Mouse (Mus musculus): ENCODE measurements around the gene Mthfsd. TPM values are rescaled to one million over a fixed set of nuclear protein-coding genes. Genes with fewer than 3 reads are reported as not detected.

The Mthfsd gene
- total and polyA plus RNA-seq, 3 experiments: 23.1 to 36.4 (median 30.7) TPM

DNA sequence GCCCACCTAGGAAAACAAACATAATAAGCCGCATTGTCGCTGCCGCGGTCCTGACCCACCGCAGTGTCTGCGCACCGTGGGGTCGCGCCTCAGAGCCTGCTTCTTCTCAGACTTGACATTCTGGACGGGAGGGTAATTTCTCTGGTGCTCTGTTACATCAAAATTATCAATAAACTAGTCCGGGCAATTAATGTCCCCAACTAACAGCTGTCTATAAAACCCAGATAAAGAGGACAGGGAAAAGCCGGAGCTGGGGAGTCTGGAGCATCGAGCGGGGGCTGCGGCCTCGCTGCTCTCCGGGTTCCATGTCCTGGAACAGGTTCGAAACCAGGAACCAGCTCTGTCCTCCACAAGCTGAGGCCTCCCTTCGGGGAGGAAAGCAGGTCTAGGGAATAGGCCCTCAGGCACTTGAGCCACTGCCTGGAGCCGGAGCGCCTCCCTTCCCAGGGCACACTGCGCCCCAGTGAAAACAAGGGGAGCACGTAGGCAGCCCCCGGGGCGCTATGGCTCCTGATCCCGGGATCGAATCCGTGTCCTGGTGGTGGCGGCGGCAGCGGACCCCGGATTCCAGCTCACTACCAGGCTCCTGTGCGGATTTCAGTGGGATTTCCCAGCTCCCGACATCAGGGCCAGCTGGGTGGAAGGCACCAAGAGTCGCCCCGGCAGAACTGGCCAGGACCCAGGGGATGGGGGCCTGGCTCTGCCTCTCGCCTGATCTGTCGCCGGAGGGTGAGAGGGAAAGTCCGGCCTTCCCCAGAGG, 19.1 kb downstream of the Mthfsd start:
- in situ Hi-C loops (cut with MboI; ENCODE audit: low pct_ligation_motif_present, low pct_unique_long_range_greater_than_20kb, low sequenced_read_pairs): no loop called here
- Histone ChIP-seq H3K27ac (ENCODE audit: insufficient read depth, low read depth) (no peak overlapping the region), H3K4me1 (ENCODE audit: control insufficient read depth in 1 of 2, insufficient read depth in 2 of 2) (no peaks in the 10 kb centered on the region), H3K27me3 (replicated peaks) (peaks cover 66% of the 10 kb centered on the region), H3K4me3 (replicated peaks in 1 of 3; ENCODE audit: low read depth in 2 of 3, low read length in 2 of 3, poor library complexity in 1 of 3) (no peak overlapping the region), H3K79me2 (replicated peaks; ENCODE audit: control insufficient read depth, extremely low read depth, insufficient read depth, poor library complexity, severe bottlenecking) (no peaks in the 10 kb centered on the region), H3K9ac (ENCODE audit: insufficient read depth, low read depth) (no peak overlapping the region), H3K36me3 (replicated peaks in 1 of 2; ENCODE audit: control insufficient read depth in 1 of 2, insufficient read depth in 1 of 2, low read length in 1 of 2) (no peaks in the 10 kb centered on the region), H3K4me2 (ENCODE audit: insufficient read depth, low read depth, poor library complexity, severe bottlenecking) (no peak overlapping the region), H3K9me3 (replicated peaks; ENCODE audit: low read length) (peaks cover 9% of the 10 kb centered on the region)
- no peak for DNase-seq (ENCODE audit: extremely low read depth)
- TF ChIP-seq ZC3H11A (IDR thresholded peaks at IDR 0.05; ENCODE audit: low read depth, low read length) (no peak), USF2 (conservative IDR thresholded peaks at IDR 0.05; ENCODE audit: low read depth, low read length) (no peak), GABPA (IDR thresholded peaks at IDR 0.05; ENCODE audit: insufficient replicate concordance, low read depth, low read length) (no peak), CTCF (conservative IDR thresholded peaks at IDR 0.05 in 1 of 2, IDR thresholded peaks at IDR 0.05 in 1 of 2; ENCODE audit: low read depth in 2 of 2, low read length in 2 of 2) (no peak), ZKSCAN1 (IDR thresholded peaks at IDR 0.05; ENCODE audit: borderline replicate concordance, low read depth, low read length) (no peak), JUND (conservative IDR thresholded peaks at IDR 0.05; ENCODE audit: low read depth, low read length) (no peak), UBTF (IDR thresholded peaks at IDR 0.05; ENCODE audit: low read depth, low read length) (no peak), RAD21 (IDR thresholded peaks at IDR 0.05; ENCODE audit: low read depth, low read length) (no peak), RCOR1 (conservative IDR thresholded peaks at IDR 0.05; ENCODE audit: low read depth, low read length) (no peak)
- dilution Hi-C loops (cut with MboI; ENCODE audit: extremely low pct_ligation_motif_present, extremely low pct_unique_long_range_greater_than_20kb, low sequenced_read_pairs): no loop called here

DNA sequence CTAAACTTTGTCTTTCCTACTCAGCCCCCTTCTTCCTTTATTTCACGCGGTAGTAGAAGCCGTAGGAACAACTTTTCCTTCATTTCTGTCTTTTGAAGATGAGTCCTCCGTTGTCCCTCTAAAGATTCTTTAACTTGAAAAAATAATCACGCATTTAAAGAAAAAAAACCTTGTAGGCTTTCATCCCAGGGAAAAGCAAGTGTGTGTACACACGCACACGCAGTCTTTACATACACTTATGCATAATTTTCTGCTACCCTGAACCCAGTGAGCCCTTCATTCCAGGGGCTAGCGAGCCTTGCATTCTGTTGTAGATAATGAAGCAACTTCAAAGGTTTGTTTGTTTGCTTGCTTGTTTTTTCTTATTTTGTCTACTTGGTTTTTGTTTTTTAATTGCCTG, 19.9 kb downstream of the Mthfsd start:
- peaks cover 14% of the 10 kb centered on the region for H3K9me3 ChIP-seq (replicated peaks; ENCODE audit: low read length)
- no peaks in the 10 kb centered on the region for H3K4me1 ChIP-seq (ENCODE audit: control insufficient read depth in 1 of 2, insufficient read depth in 2 of 2)
- no peaks in the 10 kb centered on the region for H3K36me3 ChIP-seq (replicated peaks in 1 of 2; ENCODE audit: control insufficient read depth in 1 of 2, insufficient read depth in 1 of 2, low read length in 1 of 2)
- no peak overlapping the region for H3K9ac ChIP-seq (ENCODE audit: insufficient read depth, low read depth)
- no peak for DNase-seq (ENCODE audit: extremely low read depth)
- no peaks in the 10 kb centered on the region for H3K79me2 ChIP-seq (replicated peaks; ENCODE audit: control insufficient read depth, extremely low read depth, insufficient read depth, poor library complexity, severe bottlenecking)
- dilution Hi-C loops (cut with MboI; ENCODE audit: extremely low pct_ligation_motif_present, extremely low pct_unique_long_range_greater_than_20kb, low sequenced_read_pairs): no loop called here
- in situ Hi-C loops (cut with MboI; ENCODE audit: low pct_ligation_motif_present, low pct_unique_long_range_greater_than_20kb, low sequenced_read_pairs): no loop called here
- TF ChIP-seq MAX (IDR thresholded peaks at IDR 0.05; ENCODE audit: low read length) (no peak), MEF2A (IDR thresholded peaks at IDR 0.05; ENCODE audit: borderline replicate concordance, low read depth, low read length) (no peak), POLR2A (IDR thresholded peaks at IDR 0.05; ENCODE audit: low read depth, low read length) (no peak), ZNF384 (IDR thresholded peaks at IDR 0.05; ENCODE audit: low read depth, low read length) (no peak), TBP (conservative IDR thresholded peaks at IDR 0.05; ENCODE audit: low read depth, low read length) (no peak), USF2 (conservative IDR thresholded peaks at IDR 0.05; ENCODE audit: low read depth, low read length) (no peak), MYC (IDR thresholded peaks at IDR 0.05; ENCODE audit: low read depth, low read length) (no peak), SIN3A (IDR thresholded peaks at IDR 0.05; ENCODE audit: low read length) (no peak), MXI1 (IDR thresholded peaks at IDR 0.05; ENCODE audit: low read depth, low read length) (no peak), ELF1 (IDR thresholded peaks at IDR 0.05; ENCODE audit: low read depth, low read length) (no peak)
- H3K4me3 ChIP-seq (replicated peaks in 1 of 3; ENCODE audit: low read depth in 2 of 3, low read length in 2 of 3, poor library complexity in 1 of 3): no peak overlapping the region
- H3K4me2 ChIP-seq (ENCODE audit: insufficient read depth, low read depth, poor library complexity, severe bottlenecking): no peak overlapping the region
- H3K27ac ChIP-seq (ENCODE audit: insufficient read depth, low read depth): no peak overlapping the region
- H3K27me3 ChIP-seq (replicated peaks): peaks cover 66% of the 10 kb centered on the region
